Mouse (Mus musculus) G1E (cell line): Measurements from ENCODE around the gene Ube2h.

ENCODE experiments used
- CTCF ChIP-seq: IDR thresholded peaks from 2 replicates; pipeline ENCODE4 v1.5.1; 2012; ENCODE audit warnings: low read depth, low read length, inconsistent platforms, mixed read lengths
- GATA2 ChIP-seq: IDR thresholded peaks from 2 replicates; pipeline ENCODE4 v1.6.1; 2012; ENCODE audit warnings: low read depth, low read length, inconsistent platforms, borderline replicate concordance
- POLR2AphosphoS5 ChIP-seq: IDR thresholded peaks from 2 replicates; pipeline ENCODE4 v1.6.1; 2012; ENCODE audit warnings: low read depth, low read length, inconsistent platforms; ENCODE audit not compliant: insufficient replicate concordance
- TAL1 ChIP-seq: conservative IDR thresholded peaks from 2 replicates; pipeline ENCODE4 v1.6.1; 2012; ENCODE audit warnings: low read depth, low read length, inconsistent platforms, mixed read lengths

DNA sequence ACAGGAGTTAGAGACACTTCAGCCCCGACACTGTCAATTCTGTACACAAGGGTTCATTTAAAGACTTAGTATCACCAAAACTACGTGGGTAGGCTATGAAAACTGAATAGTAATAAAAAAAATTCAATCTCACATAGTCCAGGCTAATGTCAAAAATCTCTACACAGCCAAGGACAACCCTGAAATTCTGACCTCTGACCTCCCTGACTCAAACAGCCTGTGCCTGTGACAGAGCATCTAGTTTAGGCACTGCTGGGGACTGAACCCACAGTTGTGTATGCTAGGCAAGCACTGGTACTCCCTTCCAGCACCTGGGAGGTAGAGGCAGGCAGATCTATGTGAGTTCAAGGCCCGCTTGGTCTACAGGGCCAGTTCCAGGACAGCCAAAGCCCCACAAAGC is 86.8 kb downstream of the Ube2h start:
- TF ChIP-seq CTCF, result no peak
- TF ChIP-seq POLR2AphosphoS5, result no peak
- no peak for TF ChIP-seq TAL1
- no peak for TF ChIP-seq GATA2
